Mouse (Mus musculus): Measurements from ENCODE around the gene Arhgef28.

The Arhgef28 gene

DNA sequence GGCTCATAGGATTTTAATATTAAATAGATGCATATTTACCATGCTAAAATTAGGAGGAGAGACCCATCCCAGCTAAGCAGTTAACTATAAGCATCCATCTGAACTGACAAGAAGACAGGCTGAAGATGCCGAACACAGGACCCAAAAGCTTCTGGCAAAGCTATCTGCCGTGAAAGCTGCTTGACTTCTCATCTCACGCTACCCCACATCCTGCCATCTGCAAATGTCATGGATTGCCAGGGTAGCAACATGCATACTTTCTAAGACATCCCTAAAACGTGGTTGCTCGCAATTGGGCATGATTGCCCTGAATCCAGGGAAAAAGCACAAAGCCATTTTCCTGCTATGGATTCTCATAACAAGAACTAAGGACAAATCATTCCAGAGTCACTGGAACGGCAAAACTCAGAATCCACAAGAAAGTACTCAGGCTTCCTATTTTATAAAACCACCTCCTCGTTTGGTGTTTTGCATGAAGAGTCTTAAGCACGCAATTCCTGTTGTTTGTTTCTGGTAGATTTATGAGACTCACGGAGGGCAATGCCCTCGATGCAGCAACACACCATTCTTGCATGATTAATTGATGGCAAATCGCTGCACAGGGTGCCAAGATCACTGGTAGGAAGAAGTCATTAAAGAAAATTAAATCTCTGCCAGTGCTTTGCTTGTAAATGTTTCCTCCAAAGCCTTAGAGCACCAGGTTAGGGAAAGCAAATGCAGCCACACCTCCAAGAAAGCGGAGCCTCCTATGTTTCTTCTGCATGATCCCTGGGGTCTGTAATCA lies 287.9 kb downstream of the Arhgef28 start:
- DNase-seq (ENCODE audit: low spot score in 2 of 2): no peak

DNA sequence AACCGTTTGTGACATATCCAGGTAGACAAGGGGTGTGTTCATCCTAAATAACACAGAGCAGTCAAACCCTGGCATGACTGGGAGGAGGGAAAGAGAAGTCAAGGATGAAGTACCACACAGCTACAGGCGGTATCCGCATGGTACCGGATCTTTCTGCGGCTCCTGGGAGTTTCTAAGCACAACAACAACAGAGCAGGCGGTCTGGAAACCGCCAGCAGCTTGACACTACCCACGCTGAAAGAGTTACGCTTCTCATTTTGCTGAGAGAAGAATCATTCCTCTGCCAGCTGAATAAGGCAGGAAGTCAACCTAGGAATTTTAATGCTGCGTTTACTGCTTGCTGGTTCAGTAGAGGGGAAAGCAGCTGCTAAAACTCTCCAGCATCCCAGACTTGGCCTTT lies 295.2 kb downstream of the Arhgef28 start:
- no peak for DNase-seq (ENCODE audit: low spot score in 2 of 2)

DNA sequence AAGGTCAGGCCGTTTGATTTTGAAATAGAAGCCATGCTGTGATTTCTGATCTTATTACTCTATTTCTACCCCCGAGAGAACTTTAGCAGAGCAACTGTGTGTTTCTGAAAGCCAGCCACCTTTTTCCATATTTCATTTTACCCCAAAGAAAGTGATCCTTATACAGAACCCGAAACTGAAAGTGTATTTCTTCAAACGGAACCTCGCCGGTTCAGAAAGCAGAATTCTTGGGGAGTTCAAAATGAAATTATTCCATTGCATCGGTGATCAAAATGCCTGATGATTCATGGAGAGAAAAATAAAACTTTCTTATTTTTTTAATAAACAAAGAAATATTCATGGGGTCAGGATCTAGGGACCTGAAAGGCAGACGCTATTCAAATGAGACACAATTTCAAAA lies 303.4 kb downstream of the Arhgef28 start:
- DNase-seq (ENCODE audit: low spot score in 2 of 2): no peak

DNA sequence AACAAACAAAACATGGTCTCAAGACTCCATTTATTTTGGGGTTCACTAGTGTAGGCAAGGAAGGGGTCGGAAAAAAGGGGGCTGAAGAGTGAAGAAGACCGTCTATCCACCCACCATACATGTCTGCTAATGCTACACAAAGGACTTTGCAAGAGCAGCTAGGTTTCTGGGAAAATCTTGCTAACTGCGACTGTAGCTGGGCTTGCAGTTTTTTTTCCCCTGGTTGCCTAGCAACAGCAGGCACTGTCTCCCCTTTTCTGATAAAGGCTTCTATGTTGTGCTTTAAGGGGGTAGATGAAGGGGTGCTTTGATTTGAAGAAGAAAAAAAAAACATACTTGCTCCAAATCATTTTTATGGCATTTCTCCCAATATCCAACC lies 305.9 kb downstream of the Arhgef28 start:
- no peak for DNase-seq (ENCODE audit: low spot score in 2 of 2)

DNA sequence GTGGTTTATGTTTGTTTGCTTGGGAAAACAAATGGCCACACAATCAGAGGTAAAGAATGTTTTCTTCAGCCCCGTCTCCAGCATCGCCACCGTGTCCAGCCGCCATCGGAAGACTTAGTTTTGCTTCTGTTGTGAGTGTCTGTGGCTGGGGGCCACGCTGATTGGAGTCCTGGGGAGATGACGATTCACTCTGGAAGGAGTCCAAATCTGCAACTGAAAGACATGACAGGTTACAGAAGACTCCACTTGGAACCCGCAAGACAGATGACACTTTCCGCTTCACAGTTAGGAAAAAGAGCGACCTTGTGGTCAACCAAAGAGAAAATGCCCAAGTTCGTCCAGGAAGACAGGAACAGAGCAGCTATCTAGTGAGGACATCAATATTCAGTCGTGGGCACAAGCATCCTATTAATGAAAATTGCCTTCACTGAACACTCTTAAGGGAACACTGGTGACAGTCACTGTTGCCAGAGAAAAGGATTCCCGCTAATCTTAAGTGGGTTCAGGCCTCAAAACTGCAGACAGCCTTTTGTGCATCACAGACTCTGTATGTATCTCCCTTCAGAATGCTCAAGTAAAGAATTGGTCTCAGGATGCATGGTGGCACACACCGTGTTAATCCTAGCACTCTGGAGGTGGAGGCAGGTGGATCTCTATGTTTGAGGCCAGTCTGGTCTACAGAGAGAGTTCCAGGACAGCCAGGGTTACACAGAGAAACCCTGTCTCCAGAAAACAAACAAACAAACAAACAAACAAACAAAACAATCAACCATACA lies 306.4 kb downstream of the Arhgef28 start:
- no peak for DNase-seq (ENCODE audit: low spot score in 2 of 2)

DNA sequence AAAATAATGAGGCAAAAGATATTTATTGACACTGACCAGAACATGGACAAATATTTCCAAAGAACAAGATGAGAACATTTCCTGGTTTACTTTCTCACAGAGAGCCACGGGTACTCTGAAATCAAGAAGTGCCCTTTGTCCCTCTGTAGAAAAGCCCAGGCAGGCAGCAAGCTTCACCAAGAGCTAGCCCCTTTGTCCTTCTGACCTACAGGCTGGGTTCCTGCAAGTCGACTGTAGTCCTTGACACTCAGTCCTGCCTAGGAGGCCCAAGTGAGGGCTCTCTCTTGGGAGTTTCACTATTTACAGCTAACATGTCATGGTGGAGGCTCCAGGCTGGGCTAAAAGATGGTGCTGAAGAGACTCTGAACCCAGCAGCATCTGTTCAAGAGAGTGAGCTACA lies 307.6 kb downstream of the Arhgef28 start:
- no peak for DNase-seq (ENCODE audit: low spot score in 2 of 2)

DNA sequence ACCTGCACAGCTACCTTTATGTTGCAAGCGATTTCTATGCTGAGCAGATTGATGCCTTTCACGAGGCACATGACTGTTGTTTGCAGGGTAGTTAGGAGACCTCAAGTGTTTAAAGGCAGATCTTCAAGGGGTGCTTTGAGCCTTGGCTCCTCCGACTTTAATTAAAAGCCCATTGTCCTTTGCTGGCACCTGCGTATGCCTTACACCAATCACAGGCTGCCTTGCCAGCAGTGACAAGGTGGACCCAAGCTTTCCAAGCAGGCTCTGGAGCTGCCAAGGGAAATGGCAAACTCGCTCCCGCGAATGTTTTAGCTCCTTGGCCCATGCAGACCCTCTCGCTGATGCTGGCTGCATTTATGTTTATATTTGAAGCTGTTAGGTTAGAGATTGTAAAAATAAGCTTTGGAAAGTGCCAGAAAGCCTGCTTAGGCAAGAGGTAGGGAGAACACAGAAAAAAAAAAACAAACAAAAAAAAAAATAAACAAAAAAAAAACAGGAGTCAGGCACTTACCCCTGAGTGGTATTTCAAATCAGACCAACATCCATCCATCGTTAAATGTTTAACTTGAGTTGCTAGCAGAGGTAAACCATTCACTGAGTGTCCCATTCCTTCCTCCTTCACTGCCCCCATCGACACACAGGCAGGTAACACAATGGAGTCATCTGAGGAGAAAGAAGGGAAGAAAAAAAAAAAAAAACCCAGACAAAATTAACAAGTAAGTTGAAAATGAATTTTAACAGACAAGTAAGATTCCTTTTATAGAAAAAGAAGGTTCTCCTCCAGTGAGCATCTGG lies 313.0 kb downstream of the Arhgef28 start:
- no peak for DNase-seq (ENCODE audit: low spot score in 2 of 2)

DNA sequence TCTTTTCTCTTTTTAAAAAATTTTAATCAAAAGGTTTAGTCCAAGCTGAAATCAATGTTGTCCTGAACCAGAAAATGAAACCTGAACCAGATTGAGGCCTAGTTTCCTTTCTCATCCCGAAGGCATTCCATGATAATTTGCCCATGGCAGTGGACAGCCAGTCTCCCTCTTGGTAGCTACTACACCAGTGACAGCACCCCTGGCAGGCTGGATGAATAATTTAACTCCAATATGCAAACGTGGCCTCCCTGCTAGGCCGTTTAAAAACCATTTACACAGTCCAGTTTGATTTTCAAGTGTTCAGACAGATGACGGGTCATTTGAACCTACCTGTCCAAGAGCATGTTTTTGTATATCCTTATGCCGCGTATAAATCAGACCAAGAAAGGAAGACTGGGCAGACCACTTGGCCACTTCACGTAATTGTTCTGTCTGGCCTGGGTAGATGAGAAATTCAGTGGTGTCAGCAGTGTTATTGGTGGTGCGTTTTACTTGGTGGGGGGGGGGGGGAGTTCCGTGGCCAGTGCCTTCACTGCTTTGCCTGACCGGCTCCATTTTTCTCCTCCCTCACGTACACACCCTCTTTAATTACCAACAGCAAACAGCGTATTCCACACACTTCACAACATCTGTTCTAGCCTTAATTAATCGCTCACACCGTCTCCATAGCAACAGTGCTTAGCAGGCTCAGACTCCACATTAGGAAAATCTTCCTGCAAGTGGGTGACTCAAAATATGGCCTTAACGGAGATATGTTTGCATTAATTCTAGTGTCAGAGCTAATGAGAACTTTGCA lies 314.0 kb downstream of the Arhgef28 start:
- no peak for DNase-seq (ENCODE audit: low spot score in 2 of 2)

DNA sequence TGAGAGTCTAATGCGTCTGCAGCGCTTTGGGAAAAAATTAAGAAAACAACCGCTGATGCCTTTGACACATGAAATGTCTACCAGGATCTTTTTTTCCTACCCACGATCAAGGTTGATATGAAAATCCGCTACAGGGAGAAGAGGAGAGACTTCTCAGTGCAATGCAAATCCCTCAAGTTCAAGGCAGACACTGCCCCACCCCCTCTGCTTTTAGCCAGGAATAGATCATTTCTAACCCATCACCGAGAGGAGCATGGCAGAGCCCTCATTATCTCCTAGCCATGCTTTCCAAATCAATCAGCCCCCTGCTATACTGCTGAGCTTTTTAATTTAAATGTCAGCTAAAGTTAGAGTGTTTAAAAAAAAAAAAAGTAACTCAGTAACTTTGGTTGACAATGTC lies 318.2 kb downstream of the Arhgef28 start:
- DNase-seq (ENCODE audit: low spot score in 2 of 2): no peak

DNA sequence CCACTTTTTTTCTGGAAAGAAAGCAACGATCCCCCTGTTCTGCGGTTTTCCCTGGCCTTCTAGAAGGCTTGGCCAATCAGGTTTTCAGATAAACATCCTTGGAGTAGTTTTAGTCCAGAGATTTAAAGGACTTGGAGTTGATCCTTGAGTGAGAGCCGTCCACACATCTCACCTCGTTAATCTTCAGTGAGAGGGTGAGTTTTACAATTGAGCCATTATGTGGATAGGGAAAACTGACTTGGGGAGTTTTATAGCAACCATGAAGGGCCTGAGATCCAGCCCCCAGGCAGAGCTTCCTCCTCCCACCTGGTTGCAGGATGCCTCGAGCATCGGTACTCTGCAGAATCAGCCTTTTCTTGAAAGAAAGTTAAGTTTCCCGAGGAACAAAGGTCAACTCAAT lies 318.7 kb downstream of the Arhgef28 start:
- no peak for DNase-seq (ENCODE audit: low spot score in 2 of 2)

DNA sequence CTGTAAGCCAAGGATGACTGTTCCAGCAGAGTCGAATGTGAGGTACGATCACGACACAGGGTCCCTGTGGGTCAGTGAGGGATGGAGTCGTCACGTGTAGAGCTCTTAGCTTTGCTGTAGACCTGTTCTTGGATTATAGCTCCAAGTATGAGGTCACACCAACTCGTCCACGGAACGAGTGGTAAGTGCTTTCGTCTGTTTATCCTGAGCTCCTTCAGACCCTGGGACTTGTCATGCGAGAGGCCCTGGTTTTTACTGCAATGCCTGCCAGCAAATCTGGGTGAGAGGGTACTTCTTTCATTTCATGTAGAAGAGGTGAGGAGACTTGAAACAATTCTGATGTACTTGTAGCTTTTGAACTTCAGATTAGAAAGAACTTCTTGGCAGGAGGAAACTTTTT lies 322.6 kb downstream of the Arhgef28 start:
- DNase-seq (ENCODE audit: low spot score in 2 of 2): no peak

DNA sequence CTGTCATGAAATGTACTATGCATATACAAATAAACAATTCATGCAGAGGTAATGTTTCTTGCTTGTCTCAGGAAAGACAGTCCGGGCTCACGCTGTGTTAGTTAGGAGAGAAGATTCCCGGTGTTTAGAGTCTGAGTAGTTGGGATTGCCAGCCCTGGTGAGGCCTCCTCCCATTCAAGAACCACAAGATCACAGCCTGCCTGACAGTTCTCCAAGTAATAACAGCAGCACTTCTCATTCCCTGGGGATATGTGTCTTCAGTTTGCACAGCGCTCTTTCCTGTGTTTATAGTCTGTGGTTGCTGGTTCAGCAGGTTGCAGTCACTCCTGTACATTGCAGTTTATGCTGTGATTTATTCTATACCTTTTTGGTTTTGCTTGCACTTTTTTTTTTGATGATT lies 329.8 kb downstream of the Arhgef28 start:
- no peak for DNase-seq (ENCODE audit: low spot score in 2 of 2)

DNA sequence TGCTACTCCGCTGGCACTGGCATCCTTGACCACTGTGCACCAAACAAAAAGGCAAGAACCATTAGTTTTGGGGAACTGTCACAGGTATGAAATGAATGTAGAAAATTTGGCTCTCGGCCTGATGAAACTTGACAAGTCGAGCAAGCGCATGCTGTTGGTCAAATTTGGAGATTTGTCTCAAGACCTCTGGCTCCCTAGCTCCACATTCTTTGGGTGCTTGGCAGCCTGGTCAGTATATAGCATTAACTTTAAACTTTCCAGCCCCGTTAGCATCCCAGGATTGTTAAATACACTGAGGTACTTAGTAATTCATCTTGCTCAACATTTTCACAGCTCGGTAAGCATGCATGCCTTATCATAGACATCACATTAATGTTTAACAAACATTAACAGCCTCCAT lies 330.2 kb downstream of the Arhgef28 start:
- DNase-seq (ENCODE audit: low spot score in 2 of 2): no peak

DNA sequence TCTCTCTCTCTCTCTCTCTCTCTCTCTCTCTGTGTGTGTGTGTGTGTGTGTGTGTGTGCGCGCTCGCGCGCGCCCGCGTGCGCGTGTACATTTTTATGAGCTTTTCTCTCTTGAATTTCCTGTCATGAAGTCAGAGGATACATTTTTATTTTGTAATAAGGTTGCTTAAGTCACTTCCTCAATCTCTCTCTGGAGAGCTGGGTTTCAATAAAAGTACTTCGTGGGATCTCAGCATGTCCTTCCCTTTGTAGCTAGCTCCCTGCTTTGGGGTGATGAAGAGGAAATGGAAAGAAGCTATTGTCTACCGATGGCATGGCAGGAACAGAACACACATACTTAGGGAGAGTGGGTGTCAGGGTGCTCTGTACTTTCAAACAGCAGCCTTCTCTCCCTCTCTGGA lies 336.8 kb downstream of the Arhgef28 start:
- no peak for DNase-seq (ENCODE audit: low spot score in 2 of 2)

DNA sequence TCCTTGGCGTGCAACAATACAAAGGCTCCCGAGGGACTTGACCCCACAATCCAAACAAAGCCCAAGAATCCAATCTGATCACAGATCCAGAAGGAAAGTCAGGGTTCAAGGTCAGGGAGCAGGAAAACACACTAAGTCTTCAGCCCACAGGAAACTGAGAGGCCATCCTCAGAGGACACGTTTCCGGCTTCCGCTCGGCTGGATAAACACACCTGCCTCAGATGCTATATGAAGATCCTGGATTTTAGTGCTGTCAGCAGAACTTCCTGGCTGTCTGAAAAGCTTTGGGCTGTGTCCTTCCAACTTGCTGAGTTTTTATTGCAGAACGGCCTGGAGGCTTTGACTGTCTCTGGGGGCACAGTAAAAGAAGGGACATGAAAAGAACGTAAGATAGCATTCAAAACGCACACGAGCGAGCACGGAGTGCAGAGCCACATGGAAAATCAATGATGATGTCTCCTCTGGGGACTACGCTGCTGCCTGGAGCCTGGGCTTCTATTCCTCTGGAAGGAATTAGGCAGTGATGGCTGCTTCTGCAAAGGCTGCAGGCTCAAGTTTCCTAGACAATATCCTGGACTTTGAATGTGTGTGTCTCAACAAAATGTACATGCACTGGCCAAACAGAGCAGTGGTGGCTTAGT lies 338.8 kb downstream of the Arhgef28 start:
- no peak for DNase-seq (ENCODE audit: low spot score in 2 of 2)

DNA sequence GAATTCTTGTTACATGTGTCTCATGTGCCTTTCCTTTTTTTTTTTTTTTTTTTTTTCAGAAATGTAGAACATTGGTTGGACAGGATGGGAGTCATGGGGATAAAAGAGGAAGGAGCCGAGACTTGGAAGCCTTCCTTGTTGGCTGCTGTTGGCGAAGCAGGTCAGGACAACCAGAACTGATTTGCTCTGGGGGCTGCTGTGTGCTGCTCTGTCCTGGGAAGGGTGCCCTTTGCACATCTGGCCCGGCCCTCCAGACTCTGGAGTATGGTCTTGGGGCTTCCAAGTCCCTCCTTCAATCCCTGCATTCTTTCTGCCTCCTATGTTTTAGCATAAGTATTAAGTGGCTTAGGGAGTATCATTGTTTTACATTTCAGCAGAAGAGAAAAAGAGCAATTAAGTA lies 347.2 kb downstream of the Arhgef28 start:
- DNase-seq (ENCODE audit: low spot score in 2 of 2): no peak

DNA sequence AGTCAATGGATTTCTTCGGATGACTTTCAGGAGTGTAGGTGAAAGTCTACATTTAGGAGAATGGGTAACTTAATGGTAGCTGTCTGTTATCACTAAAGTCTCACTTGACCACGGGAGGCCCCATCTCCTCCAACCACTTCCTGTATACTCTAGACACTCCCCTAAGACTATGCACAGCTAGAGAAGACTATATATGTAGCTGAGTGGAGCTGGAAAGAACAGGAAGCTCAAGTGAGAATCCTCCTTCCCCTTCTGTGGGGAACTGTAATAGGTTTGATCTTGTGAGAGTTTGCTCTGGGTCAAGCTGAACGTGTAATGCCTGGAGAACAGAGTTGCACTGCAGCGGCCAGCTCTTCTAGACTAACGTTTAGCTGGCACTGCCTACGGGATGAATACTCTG lies 348.4 kb downstream of the Arhgef28 start:
- no peak for DNase-seq (ENCODE audit: low spot score in 2 of 2)

DNA sequence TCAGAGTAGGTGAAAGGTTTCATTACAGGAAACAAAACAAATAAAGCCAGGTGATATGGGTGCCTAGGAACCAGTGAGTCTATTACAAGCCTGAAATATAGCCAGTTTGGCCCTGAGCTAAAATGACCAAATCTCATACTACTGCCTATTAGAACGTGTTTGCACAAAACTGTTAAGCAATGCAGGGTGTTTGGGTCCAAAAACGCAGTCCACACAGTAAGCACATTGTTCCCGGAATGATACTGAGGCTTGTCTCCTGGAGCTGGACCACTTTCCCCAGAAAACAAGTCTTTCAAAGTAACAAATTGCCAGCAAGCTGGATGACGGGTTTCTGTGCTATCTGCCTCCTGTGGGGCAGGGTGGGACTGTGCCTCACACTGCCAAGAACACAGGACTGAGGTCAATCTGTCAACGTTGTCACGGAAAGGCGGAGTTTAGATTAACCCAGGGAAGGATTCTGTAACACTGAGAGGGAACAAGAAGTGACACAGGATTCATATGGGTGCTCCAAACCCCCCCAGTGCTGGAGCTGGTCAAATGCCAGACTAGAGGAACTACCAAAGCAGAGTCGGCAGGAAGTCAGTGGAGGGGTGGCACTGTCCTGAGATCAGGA lies 352.8 kb downstream of the Arhgef28 start:
- no peak for DNase-seq (ENCODE audit: low spot score in 2 of 2)

Data from spleen, postnatal 14 days (tissue).